Mouse (Mus musculus) layer of hippocampus, adult 18-20 months (tissue): ENCODE measurements around the gene Zfp709. TPM values are rescaled to one million over a fixed set of nuclear protein-coding genes. Genes with fewer than 3 reads are reported as not detected.
"Not testable (repeated sequence)": the region's sequence is repeated elsewhere in the genome, so short reads cannot be mapped to it uniquely, and the experiment has no call there.

Source experiments
- DNase-seq, 2 experiments: peaks; one replicate each; pipeline ENCODE4 v3.0.0; 2022; ENCODE audit warnings: low spot score in 2 of 2
- long read RNA-seq: library from polyadenylated mRNA; stranded (forward); transcript quantifications from one replicate; pipeline ENCODE4 v2.0.0, GENCODE M21; 2021
- total RNA-seq, 2 experiments: library from RNA; stranded (reverse); gene quantifications; 2 replicates each; pipeline ENCODE4 v1.2.3; 2021

Gene Zfp709
- total RNA-seq = 10 to 100 TPM; 11.5 to 11.6 TPM
- long read RNA-seq, full-length matches to known transcripts = 3 of 3 reads
- long read RNA-seq, partial matches to known transcripts = 0 of 3 reads
- long read RNA-seq, other reads (novel, unspliced or antisense) = 0 of 3 reads

DNA sequence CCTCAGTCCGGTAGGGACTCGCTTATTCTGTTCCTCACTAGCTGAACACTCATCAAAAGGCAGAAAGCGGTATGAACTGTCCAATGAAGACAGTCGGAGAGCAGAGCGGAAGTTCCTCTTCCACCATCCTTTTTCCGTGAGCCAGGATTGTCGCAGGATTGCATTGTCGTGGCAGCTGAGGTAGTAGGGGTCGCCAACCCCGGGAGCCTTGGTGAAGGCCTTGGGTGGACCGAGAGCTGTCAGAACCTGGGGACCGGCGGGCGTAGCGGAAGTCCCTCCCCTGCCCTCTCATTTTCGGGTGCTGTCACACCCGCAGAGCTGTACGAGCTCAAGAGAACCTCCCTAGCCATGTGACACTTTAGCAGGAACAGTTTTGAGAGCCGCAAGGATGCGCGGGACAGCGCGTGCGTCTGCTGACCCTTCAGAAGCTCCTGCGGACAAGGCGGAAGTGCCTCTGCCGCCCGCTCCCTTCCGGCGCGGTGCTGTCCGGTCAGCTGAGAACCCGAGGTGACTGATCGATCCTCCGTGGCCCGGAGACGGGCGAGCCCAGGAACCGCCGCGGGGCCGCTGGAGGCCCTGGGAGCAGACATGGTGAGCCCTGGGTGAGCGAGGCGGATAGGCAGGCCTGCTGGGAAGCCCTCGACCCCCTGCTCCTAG lies at the start of gene Zfp709:
Zfp709 (plus strand) TSS at position 402 of the 657 bp plus-strand sequence.
- peak; percentile 57 to 76 for DNase-seq

DNA sequence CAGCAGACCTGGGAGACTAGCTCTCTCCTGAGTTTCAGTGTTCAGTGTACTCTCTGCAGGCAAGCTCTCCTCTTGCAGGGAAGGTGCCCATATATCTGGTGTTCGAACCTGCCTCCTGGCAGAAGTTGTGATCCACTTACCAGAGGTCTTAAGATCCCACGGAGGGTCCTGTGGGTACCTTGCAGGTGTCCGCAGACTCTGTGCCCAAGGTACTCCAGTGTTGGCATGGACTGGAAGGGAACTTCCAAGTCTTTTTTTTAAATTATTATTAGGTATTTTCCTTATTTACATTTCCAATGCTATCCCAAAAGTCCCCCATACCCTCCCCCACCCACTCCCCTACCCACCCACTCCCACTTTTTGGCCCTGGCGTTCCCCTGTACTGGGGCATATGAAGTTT lies 43.6 kb upstream of the Zfp709 start:
- not testable (repeated sequence) for DNase-seq

DNA sequence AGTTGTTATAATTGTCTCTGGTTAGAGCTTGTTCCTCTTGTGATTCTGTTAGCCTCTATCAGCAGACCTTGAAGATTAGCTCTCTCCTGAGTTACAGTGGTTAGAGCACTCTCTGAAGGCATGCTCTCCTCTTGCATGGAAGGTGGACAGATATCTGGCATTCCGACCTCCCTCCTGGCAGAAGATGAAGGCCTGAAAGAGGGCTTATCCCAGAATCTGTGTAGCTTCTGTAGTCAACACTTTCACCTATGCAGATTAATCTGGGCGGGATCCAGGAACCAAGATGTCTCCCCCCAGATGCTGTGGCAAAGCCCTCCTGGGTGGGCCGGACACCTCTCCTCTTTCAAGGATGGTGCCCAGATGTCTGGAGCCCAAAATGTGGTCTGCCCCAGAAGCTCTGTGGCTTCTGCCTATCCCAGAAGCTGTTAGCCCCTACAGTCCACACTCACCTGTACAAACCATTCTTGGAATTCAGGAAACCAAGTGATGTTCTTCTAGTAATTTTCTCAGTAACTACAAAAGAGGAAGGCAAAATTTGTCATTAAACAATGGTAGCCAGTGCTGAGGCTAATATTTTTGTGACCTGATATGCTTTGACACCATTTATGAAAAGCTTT lies 40.5 kb upstream of the Zfp709 start:
- DNase-seq = not testable (repeated sequence)

DNA sequence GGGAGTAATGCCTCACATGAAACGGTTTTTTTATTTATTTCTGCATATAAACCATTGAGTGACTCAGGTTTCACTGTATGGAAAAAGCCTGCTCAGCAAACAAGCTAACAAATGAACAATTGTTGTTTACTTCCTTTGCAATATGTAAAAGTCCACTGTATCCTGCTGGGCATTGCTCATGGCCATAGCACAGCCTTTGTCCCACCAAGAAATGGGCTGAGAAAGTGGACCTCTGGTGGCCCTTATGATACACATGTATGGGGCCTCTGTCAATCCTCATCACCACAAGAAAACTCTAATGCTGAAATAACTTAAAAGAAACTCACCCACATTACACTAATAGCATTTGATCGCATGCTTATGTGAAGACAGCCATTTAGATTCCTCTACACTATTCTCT lies 39.3 kb upstream of the Zfp709 start:
- DNase-seq = not testable (repeated sequence)

DNA sequence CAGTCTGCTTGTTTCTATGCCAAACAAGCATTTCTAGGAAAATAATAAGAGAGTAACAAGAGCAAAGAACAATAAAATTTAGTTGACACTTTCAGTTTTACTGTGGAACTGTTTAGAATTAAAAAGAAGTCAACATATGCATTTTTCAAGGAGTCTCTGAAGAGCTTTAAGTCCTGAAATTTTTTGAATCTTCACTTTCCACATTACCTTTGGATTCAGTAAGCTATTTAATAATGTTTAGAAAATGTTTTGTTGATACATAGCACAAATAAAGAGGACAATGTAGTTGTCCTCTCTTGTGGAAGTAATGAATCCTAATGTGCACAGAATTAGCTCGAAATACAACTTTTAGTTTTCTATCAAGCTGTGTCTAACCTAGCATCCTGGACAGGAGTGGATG lies 37.4 kb upstream of the Zfp709 start:
- not testable (repeated sequence) for DNase-seq

DNA sequence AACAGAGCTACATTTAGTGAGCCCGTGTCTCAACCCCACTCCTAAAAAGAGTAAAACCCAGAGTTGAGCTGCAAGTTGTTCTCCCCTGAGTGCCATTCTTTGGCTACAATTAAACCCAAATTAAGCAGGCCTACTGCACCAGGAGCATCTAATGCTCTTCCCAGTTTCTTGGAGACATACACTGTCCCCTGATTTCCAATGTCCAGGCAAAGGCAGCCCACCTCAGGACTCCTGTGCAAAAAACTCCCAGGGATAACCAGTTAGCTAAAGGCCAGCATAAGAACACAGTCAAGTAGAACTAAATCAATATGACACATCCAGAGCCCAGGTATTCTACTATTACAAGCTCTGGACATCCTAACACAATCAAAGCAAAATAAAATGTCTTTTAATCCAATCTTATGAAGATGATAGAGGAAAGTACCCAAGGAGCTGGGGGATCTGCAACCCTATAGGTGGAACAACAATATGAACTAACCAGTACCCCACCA lies 35.8 kb upstream of the Zfp709 start:
- not testable (repeated sequence) for DNase-seq

DNA sequence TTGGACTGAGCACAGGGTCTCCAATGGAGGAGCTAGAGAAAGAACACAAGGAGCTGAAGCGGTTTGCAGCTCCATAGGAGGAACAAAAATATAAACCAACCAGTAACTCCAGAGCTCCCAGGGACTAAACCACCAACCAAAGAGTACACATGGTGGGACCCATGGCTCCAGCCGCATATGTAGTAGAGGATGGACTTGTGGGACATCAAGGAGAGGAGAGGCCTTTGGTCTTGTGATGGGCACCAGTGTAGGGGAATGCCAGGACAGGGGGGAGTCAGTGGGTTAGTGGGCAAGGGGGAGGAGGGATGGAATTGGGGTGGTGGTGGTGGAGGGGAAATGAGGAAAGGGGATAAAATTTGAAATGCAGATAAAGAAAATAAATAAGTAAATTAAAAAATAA lies 35.1 kb upstream of the Zfp709 start:
- not testable (repeated sequence) for DNase-seq

DNA sequence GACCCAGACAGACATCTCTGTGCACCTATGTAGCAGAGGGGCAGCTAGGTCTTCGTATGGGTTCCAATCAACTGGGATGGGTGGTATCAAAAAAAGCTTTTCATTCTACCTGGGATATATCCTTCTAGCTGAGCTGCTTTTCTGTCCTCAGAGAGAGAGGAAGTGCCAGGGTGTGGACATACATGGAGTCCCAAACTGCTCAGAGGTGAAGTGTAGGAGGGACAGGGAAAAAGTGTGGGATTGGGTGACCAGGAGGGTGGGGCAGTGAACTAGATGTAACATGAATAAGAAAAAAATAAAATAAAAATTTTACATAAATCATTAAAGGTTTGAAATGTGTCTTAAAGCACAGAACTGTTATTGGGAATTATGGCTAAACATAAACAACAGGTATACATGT lies 30.8 kb upstream of the Zfp709 start:
- DNase-seq = not testable (repeated sequence)

DNA sequence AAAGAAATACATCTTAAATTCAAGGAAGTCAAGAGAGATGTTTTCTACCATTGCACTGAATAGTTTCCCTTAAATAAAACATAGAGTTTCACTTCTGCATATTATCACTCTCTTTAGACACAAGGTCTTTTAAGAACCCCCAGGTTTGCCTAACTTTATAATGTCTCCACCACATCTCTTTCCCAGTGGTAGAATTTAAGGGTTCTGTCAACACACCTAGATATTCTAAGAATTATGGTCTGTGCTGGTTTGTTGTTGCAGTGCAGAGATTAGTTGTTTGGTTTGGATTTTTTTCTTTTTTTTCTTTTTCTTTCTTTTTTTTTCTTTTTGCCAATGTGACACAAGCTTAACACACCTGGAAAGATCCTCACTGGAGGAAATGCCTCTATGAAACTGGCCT lies 28.5 kb upstream of the Zfp709 start:
- not testable (repeated sequence) for DNase-seq

DNA sequence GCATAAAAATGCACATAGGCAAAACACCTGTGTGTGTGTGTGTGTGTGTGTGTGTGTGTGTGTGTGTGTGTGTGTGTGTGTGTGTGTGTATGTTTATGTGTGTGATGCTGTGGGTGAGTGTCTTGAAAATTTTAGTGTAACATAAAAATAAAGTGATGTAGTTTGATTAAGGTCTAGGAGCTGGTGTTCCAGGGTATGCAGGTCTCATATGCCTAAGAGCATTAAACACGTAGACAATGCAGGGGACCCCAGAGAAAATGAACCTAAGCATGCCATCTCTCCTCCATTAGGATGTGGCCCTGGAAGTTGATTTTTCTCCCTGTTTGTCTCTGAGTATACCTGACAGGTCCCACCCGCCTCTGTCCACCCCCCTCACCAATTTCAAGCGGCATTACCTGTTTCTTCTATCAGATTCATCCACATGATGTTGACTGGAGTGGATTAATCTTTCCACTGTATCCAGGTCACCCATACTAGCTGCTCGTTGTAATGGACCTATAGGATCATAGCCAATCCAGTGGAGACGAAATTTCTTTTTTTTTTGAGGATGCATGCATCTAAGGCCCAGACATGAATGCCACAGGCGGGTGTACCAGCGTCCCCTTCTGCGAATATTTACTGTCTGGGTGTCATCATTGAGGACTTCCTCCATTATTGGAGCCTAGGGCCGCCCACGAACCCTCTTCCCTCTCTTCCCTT lies 25.0 kb upstream of the Zfp709 start:
- DNase-seq = not testable (repeated sequence)

DNA sequence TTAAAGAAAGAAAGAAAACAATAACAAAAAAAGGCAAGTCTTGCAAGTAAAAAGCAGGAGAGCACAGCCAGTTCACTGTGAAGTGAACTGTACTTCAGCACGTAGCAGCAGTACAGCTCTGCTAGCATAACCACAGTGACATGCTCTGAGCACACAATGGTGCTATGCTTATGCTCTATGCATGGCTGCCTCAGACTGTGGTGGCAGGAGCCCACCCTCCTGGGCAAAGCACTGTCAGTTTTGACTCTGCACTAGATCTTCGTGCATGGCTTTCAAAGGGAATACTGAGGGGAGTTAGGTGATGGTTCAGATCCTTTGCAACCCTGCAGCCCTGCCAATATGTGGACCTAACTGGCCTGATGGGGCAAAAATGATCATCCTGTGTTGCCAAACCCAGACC lies 24.5 kb upstream of the Zfp709 start:
- not testable (repeated sequence) for DNase-seq

DNA sequence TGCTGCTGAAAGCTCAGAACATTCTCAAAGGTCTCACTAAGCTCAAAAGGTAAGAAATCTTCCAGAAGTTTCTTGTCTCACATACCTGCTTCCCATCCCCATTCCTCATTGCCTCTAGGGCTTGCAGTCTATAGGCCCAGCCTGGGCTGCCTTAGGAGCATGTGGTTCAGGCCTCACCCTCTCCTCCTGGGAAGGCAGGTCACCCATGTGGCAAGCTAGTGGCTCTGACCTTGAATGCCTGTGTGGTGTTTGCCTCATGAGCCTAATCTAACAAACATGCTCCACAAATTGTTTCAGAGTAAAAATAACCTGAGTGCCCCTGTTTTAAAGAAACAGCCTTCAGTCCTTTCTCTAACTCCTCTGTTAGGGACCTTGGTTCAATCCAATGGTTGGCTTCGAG lies 20.3 kb upstream of the Zfp709 start:
- not testable (repeated sequence) for DNase-seq

DNA sequence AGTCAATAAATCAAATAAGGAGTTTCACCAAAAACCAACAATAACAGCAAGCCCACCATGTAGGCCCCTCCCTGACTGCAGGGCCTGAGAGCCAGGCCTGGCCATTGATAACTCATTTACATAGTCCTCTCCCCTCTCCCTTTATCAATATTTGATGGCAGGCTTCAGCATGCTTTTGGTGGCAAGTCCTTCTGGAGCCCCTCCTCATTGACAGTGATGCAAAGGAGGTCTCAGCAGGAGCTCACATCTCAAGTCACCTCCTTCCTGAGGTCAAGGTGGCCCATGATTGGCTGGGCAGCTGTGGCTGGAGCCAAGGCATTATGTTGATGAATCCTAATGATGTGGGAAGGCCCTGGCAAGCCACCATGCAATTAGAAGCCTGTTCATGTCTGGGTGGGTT lies 19.8 kb upstream of the Zfp709 start:
- DNase-seq = not testable (repeated sequence)

DNA sequence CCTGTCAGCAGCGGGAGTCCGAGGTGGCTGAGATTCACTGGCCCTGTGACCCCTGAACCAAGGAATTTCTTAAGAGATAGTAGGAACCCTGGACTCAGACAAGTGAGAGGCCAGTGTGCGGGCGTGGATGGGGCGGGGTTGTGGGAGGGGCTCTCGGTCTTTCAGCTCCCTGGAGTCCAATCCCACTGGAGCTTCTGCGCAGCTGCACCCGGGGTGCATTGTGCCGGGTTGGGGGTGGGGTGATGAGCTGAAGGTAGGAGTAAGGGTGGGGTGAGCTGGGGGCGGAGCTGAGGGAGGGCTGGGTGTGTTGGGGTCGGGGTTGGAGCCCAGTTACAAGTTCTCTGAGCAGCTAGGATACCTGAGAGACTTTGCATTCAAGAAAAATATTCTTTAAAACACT lies 18.8 kb downstream of the Zfp709 start:
- DNase-seq = not testable (repeated sequence)

DNA sequence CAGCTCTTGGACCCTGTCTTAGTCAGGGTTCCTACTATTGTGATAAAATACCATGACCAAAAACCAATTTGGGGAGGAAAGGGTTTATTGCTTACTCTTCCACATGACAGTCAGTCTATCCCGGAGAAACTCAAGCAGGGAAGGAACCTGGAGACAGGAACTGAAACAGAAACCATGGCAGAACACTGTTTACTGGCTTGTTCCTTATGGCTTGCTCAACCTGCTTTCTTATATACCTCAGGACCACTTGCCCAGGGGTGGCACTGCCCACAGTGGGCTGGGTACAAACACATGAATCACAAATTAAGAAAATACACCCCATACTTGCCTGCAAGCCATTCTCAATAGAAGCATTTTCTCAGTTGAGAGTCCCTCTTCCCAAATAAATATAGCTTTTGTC lies 21.3 kb downstream of the Zfp709 start:
- DNase-seq = not testable (repeated sequence)

DNA sequence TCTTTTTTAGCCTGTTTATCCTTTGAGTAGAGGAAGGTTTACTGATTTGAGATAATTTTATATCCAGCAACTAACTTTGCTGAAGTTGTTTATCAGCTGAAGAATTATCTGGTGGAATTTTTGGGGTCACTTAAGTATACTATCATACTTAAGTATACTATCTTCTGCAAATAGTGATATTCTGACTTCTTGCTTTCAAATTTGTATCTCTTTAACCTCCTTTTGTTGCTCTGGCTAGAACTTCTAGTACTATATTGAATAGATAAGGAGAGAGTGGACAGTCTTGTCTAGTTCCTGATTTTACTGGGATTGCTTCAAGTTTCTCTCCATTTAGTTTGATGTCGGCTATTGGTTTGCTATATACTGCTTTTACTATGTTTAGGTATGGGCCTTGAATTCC lies 25.0 kb downstream of the Zfp709 start:
- DNase-seq = no peak

DNA sequence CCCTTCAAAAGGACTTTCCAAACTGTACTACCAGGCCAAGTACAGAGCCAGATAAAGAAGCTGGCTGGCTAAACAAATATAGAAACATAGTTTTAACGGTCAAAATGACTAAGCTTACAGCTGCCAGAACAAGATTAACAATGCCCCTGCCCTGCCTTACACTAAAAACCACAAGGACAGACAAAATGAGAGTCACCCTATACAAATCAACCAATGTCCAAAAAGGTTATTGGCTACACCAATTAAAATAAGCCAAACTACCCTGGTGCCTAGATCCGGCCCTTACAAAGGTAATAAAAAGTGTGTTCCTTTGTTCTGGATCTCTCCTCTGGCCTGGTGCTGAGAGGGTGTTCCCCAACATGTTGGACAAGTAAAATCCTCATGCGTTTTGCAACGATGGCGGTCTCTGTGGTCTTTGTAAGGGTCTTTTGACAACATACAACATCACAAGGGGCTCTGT lies 26.0 kb downstream of the Zfp709 start:
- DNase-seq = no peak

DNA sequence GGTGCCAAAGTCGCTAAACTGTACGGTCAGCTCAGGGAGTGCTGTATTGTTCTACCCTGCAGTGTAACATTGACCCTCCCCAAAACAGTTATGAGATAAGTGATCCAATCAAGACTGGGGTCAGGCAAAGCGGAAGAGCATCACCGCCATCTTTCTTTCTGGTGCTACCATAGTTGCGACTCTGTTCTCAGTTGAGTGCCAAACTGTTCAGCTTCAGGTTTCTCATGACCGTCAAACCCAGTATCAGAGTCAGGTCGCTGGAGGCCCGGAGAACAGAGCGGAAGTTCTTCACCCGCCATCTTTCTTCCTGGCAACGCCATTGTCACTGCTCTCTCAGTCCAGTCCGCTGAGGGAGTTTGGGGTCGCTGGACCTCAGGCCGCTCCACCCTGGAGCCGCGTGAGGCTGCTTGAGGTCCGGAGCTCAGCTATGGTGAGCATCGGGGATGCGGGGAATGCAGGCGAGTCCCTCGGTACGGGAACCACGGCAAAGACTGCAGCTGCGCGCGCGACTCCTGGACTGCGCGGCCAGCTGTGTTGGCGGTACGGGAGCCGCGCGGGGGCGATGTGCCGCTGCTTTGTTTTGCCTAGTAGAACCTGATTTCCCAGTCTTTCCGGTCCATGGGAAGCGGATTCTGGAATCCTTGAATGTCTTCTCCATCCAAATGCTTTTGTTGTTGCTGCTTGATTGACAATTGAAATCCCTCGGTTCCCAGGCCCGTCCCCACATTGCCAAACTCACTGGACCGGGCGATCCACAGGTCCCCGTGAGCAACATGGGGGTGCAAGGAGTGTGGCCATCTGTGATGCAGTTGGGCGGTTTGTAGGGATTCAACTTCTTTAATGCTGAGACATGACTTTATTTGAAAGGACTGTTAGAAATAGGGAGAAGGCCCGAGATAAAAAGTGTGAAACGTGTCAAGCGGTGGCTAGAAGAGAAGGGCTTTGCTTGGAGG lies 26.8 kb downstream of the Zfp709 start, which contains the start of the genes Zfp882 and Zfp617:
Zfp882 (plus strand) TSS at position 300 of the 953 bp plus-strand sequence.
Zfp617 (plus strand) TSS at position 327 of the 953 bp plus-strand sequence.
- DNase-seq = peak; percentile 85 to 94

DNA sequence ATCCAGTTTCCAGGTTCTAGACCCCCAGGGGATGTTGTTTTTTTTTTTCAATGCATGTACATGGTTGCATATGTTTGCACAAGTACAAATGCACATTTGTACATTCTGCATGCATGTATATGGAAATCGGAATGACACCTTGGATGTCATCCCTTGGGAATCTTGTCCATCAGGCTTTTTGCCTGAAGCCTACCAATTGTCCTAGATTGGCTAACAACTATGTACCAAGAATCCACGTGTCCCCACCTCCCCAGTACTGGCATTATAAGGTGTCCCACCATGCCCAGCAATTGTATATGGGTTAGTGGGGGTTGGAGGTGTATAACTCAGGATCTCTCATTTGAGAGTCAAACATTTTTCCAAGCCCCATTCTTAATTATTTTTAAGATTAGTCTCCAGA lies 30.5 kb downstream of the Zfp709 start:
- DNase-seq = no peak
